Mouse (Mus musculus): ENCODE results near the gene Rspo4. TPM values are rescaled to one million over a fixed set of nuclear protein-coding genes. Genes with fewer than 3 reads are reported as not detected.

Rspo4 gene
- polyA plus RNA-seq, 1 experiment from 2014 or later, result not detected

GRCm38 (mm10) chr2:151910919-151911500 lies 68.3 kb downstream of the Rspo4 start, which contains the start of gene Angpt4:
TSS of gene Angpt4 (plus strand) at chr2:151911210.
- DNase-seq (ENCODE audit: low spot score), result no peak

DNA sequence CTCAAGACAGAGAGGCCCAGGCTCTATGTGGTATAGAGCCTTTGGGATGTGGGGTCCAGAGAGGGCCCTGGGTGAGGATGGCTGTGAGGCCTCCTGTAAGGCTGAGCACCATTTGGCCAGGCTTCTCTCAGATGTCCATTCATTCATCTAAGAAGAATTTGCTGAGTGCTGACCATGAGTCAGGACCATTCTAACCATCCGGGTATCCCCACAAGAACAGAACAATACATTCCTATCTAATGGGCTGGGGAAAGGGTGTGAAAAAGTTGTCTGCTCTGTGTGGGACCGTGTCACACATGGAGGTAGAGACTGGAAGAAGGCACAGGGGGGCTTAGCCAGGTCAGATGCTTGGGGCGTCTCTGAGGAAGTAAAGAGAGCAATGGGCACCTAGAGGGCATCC lies 69.0 kb downstream of the Rspo4 start:
- no peak for DNase-seq (ENCODE audit: low spot score)

DNA sequence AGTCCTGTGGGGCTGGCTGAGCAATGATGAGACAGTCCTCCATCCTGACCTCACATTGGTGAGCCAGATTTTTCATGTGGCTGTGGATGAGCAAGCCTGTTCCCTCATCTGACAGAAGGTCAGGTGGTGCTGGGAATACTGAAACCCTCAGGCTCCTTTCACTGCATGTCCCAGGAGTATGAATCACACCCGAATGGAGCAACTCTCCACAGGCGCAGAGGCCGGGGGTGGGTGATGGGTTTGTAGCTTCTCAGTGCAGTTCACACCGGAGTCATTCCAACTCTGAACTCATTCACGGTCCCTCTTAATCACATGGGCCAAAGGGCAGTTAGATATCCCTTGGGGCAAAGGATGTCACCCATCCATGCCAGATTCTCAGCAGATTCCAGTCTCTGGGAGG lies 71.4 kb downstream of the Rspo4 start:
- DNase-seq (ENCODE audit: low spot score), result no peak

DNA sequence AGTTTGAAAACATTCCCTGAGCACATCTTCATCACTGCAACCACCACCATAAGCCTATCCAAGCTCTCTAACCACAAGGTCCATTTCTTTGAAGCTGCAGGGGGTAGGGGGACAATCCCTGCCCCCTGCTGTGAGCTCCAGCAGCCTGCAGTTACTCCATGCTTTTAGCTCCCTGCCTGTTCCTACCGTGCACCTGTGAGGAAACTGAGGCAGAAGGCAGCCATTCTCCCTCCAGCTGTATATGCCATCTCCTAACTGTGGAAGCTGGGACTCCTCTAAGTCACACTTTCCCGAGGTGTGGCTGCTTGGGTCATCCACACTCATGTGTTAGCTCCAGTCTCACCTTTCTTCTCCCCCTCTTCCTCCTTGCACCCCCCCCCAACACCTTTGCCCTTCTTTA lies 72.4 kb downstream of the Rspo4 start:
- no peak for DNase-seq (ENCODE audit: low spot score)

- DNase-seq (ENCODE audit: low spot score), result no peak
These were observed 73.5 kb downstream of the Rspo4 start for GRCm38 (mm10) chr2:151916061-151916831.

DNA sequence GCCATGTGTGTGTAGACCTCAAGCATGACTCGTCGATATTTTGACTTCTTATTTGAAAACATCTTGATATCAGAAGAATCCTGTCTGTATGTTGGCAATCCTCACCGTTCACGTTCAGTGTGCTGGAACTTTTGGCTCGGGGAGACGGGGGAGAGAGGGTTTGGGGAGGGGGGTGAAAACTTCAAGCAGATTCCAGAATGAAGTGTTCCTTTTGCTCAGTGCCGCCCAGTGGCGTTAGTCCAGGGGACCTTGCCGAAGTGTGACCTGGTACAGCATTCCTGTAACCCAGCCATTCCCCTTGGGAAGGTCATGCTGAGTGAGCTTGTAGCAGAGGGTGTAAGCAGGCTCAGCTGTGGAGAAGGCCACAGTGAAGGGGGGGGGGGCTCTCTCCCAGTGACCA lies 76.4 kb downstream of the Rspo4 start:
- no peak for DNase-seq (ENCODE audit: low spot score)

- no peak for DNase-seq (ENCODE audit: low spot score)
These were observed 78.3 kb downstream of the Rspo4 start for GRCm38 (mm10) chr2:151921068-151921467.

DNA sequence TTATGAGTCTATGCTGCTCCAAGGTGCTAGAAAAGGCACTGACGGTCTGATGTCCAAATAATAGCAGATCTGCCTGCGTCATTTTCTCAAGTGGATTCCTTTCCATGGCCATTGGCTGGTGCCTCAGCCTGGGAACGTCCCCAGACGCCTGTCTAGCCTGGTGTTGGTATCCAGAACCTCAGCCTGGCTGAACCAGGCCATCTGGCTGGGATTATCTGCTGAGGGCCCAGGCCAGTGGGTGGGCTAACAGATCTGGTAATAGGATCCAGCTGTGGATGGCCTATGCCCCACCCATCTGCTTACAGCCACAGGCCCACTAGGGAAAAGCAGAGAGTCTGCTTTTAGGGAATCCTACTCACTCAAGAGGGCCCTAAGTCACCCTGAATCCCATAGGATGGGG lies 78.9 kb downstream of the Rspo4 start:
- no peak for DNase-seq (ENCODE audit: low spot score)

Other genes starting within 250 kb of the Rspo4 start
- 0.04 and 0.09 TPM in 2 replicates for gene Snph, start 210.3 kb upstream of the Rspo4 start, polyA plus RNA-seq (2015; fragmentation: Nextera tagmentation; extraction: Ambion mirVana)
- gene Rad21l, start 174.4 kb upstream of the Rspo4 start, polyA plus RNA-seq (2015; fragmentation: Nextera tagmentation; extraction: Ambion mirVana), result not detected in 2 replicates
- gene Tmem74b, start 140.9 kb upstream of the Rspo4 start, polyA plus RNA-seq (2015; fragmentation: Nextera tagmentation; extraction: Ambion mirVana), result 0.25 and 0.46 TPM in 2 replicates
- gene Psmf1, start 98.7 kb upstream of the Rspo4 start, polyA plus RNA-seq (2015; fragmentation: Nextera tagmentation; extraction: Ambion mirVana), result 52.1 and 55.7 TPM in 2 replicates
- 1.5 and 1.9 TPM in 2 replicates for gene Angpt4, start 68.3 kb downstream of the Rspo4 start, polyA plus RNA-seq (2015; fragmentation: Nextera tagmentation; extraction: Ambion mirVana)
- gene Fam110a, start 137.3 kb downstream of the Rspo4 start, polyA plus RNA-seq (2015; fragmentation: Nextera tagmentation; extraction: Ambion mirVana), result 30.3 and 31.0 TPM in 2 replicates
- 1.5 and 1.6 TPM in 2 replicates for gene Slc52a3, start 153.6 kb downstream of the Rspo4 start, polyA plus RNA-seq (2015; fragmentation: Nextera tagmentation; extraction: Ambion mirVana)
- 0.08 TPM in 1 of 2 replicates, not detected in the other for gene Scrt2, start 238.6 kb downstream of the Rspo4 start, polyA plus RNA-seq (2015; fragmentation: Nextera tagmentation; extraction: Ambion mirVana)

Data from thymus, postnatal 0 days (tissue).